Mouse (Mus musculus): ENCODE data around the gene Dst. TPM values are rescaled to one million over a fixed set of nuclear protein-coding genes. Genes with fewer than 3 reads are reported as not detected.

Gene Dst
- total RNA-seq, 2 experiments from 2014 or later, result 123 to 171 TPM

Small RNA genes lying within 50 kb of the gene (microRNA-seq; reads per million reads assigned to microRNA genes)
- 0 to 0.47 reads per million in 2 experiments for gene Mir6896 (ENCODE audit: borderline number of aligned reads in 2 of 2)

Other genes starting within 250 kb of the Dst start
- gene Prim2, start 238.4 kb upstream of the Dst start, total RNA-seq (2021), result 1 to 10 TPM; 3.7 to 4.9 TPM
- 10 to 100 TPM in 1 of 2 experiments, 1 to 10 TPM in 1; 8.3 to 13.5 TPM for gene Rab23, start 188.3 kb upstream of the Dst start, total RNA-seq (2021)
- gene Bag2, start 150.4 kb upstream of the Dst start, total RNA-seq (2021), result 10 to 100 TPM; 15.7 to 17.9 TPM
- 10 to 100 TPM; 30.8 to 32.8 TPM for gene Zfp451, start 93.6 kb upstream of the Dst start, total RNA-seq (2021)
- gene Bend6, start 409 bp upstream of the Dst start, total RNA-seq (2021), result 1 to 10 TPM in 1 of 2 experiments, under 1 TPM in 1; 0.83 to 1.2 TPM